Mouse (Mus musculus): ENCODE results near the gene Olfr1371. TPM values are rescaled to one million over a fixed set of nuclear protein-coding genes. Genes with fewer than 3 reads are reported as not detected.
"Not testable (repeated sequence)": the region's sequence is repeated elsewhere in the genome, so short reads cannot be mapped to it uniquely, and the experiment has no call there.

Gene Olfr1371
- total and polyA plus RNA-seq, 3 experiments = not detected

DNA sequence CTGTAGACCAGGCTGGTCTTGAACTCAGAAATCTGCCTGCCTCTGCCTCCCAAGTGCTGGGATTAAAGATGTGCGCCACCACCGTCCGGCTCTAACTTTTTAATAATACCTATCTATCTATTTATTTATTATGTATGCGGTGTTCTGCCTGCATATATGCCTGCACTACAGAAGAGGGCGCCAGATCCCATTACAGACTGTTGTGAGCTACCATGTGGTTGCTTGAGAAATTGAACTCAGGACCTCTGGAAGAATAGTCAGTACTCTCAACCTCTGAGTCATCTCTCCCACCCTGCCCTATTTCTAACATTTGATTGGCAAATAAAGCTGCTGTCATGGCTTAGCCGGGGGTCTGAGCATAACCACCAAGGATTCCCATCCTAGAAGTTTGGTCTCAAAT lies 9.1 kb upstream of the Olfr1371 start:
- TF ChIP-seq MAX (IDR thresholded peaks at IDR 0.05; ENCODE audit: low read length) (peak; percentile 77), EP300 (IDR thresholded peaks at IDR 0.05; ENCODE audit: low read length) (no peak), ZNF384 (IDR thresholded peaks at IDR 0.05; ENCODE audit: low read depth, low read length) (no peak), JUND (conservative IDR thresholded peaks at IDR 0.05; ENCODE audit: low read depth, low read length) (no peak), CTCF (conservative IDR thresholded peaks at IDR 0.05 in 1 of 2, IDR thresholded peaks at IDR 0.05 in 1 of 2; ENCODE audit: low read depth in 2 of 2, low read length in 2 of 2) (peak; percentile 44 to 78), MYC (IDR thresholded peaks at IDR 0.05; ENCODE audit: low read depth, low read length) (peak; percentile 97), KAT2A (IDR thresholded peaks at IDR 0.05; ENCODE audit: insufficient replicate concordance, low read length) (no peak), HCFC1 (IDR thresholded peaks at IDR 0.05; ENCODE audit: low read depth, low read length) (no peak), MAZ (IDR thresholded peaks at IDR 0.05; ENCODE audit: low read depth, low read length) (no peak), SMC3 (IDR thresholded peaks at IDR 0.05; ENCODE audit: low read depth, low read length) (peak; percentile 60), RAD21 (IDR thresholded peaks at IDR 0.05; ENCODE audit: low read depth, low read length) (peak; percentile 60), MXI1 (IDR thresholded peaks at IDR 0.05; ENCODE audit: low read depth, low read length) (0 out of 2 replicates have a peak, but pooled peaks have one; percentile 38), ETS1 (conservative IDR thresholded peaks at IDR 0.05; ENCODE audit: low read depth, low read length) (no peak), E2F4 (IDR thresholded peaks at IDR 0.05; ENCODE audit: insufficient replicate concordance, low read depth, low read length) (0 out of 2 replicates have a peak, but pooled peaks have one; percentile 31)
- no peaks in the 10 kb centered on the region for H3K9me3 ChIP-seq (replicated peaks; ENCODE audit: low read length)
- no peaks in the 10 kb centered on the region for H3K36me3 ChIP-seq (replicated peaks in 1 of 2; ENCODE audit: control insufficient read depth in 1 of 2, insufficient read depth in 1 of 2, low read length in 1 of 2)
- no peak overlapping the region for H3K4me3 ChIP-seq (replicated peaks in 1 of 3; ENCODE audit: low read depth in 2 of 3, low read length in 2 of 3, poor library complexity in 1 of 3)
- H3K27ac ChIP-seq (ENCODE audit: insufficient read depth, low read depth) = no peak overlapping the region
- no peak overlapping the region for H3K9ac ChIP-seq (ENCODE audit: insufficient read depth, low read depth)
- dilution Hi-C loops (cut with MboI; ENCODE audit: extremely low pct_ligation_motif_present, extremely low pct_unique_long_range_greater_than_20kb, low sequenced_read_pairs) = no loop called here
- H3K79me2 ChIP-seq (replicated peaks; ENCODE audit: control insufficient read depth, extremely low read depth, insufficient read depth, poor library complexity, severe bottlenecking) = no peaks in the 10 kb centered on the region
- H3K27me3 ChIP-seq (replicated peaks) = peaks cover 4% of the 10 kb centered on the region
- peaks cover 0 to 16% of the 10 kb centered on the region in 2 experiments; a peak in 2 of 4 replicates for H3K4me1 ChIP-seq (ENCODE audit: control insufficient read depth in 1 of 2, insufficient read depth in 2 of 2)
- in situ Hi-C loops (cut with MboI; ENCODE audit: low pct_ligation_motif_present, low pct_unique_long_range_greater_than_20kb, low sequenced_read_pairs) = loop anchor here (10.0 kb wide), 2 partner anchors 78 to 168 kb away; partner anchors contain the start of gene Olfr1373
- DNase-seq (ENCODE audit: extremely low read depth) = peak; percentile 58
- H3K4me2 ChIP-seq (ENCODE audit: insufficient read depth, low read depth, poor library complexity, severe bottlenecking) = no peak overlapping the region

DNA sequence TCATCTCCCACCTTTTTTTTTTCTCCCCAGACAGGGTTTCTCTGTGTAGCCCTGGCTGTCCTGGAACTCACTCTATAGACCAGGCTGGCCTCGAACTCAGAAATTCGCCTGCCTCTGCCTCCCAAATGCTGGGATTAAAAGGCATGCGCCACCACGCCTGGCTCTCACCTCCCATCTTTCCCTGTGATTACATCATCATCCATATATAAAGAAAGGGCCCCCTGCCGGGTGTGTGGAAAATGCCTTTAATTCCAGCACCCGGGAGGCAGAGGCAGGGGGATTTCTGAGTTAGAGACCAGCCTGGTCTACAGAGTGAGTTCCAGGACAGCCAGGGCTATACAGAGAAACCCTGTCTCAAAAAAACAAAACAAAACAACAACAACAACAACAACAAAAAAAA lies 8.1 kb upstream of the Olfr1371 start:
- H3K4me3 ChIP-seq (replicated peaks in 1 of 3; ENCODE audit: low read depth in 2 of 3, low read length in 2 of 3, poor library complexity in 1 of 3); H3K4me2 ChIP-seq (ENCODE audit: insufficient read depth, low read depth, poor library complexity, severe bottlenecking); DNase-seq (ENCODE audit: extremely low read depth); dilution Hi-C loops (cut with MboI; ENCODE audit: extremely low pct_ligation_motif_present, extremely low pct_unique_long_range_greater_than_20kb, low sequenced_read_pairs); H3K9me3 ChIP-seq (replicated peaks; ENCODE audit: low read length); H3K27ac ChIP-seq (ENCODE audit: insufficient read depth, low read depth); H3K79me2 ChIP-seq (replicated peaks; ENCODE audit: control insufficient read depth, extremely low read depth, insufficient read depth, poor library complexity, severe bottlenecking); H3K27me3 ChIP-seq (replicated peaks); H3K36me3 ChIP-seq (replicated peaks in 1 of 2; ENCODE audit: control insufficient read depth in 1 of 2, insufficient read depth in 1 of 2, low read length in 1 of 2); H3K9ac ChIP-seq (ENCODE audit: insufficient read depth, low read depth): not testable (repeated sequence)
- in situ Hi-C loops (cut with MboI; ENCODE audit: low pct_ligation_motif_present, low pct_unique_long_range_greater_than_20kb, low sequenced_read_pairs) = loop anchor here (10.0 kb wide), 2 partner anchors 77 to 167 kb away; partner anchors contain the start of gene Olfr1373
- H3K4me1 ChIP-seq (ENCODE audit: control insufficient read depth in 1 of 2, insufficient read depth in 2 of 2) = peaks cover 0 to 16% of the 10 kb centered on the region in 2 experiments; a peak in 2 of 4 replicates
